Mouse (Mus musculus): ENCODE results near the gene Rgs7.

GRCm38 (mm10) chr1:175433622-175434204, 58.6 kb downstream of the Rgs7 start:
- TF ChIP-seq CTCF (IDR thresholded peaks at IDR 0.05; ENCODE audit: insufficient read depth, low read length) (no peak), POLR2A (IDR thresholded peaks at IDR 0.05; ENCODE audit: borderline replicate concordance, extremely low read depth, low read depth, low read length) (no peak)

All from lung, adult 2 months (tissue).